Mouse (Mus musculus): Measurements from ENCODE around the gene Pde6b.
A peak's percentile ranks its signal among the peaks of the same experiment; 100 is the strongest.

The Pde6b gene

DNA sequence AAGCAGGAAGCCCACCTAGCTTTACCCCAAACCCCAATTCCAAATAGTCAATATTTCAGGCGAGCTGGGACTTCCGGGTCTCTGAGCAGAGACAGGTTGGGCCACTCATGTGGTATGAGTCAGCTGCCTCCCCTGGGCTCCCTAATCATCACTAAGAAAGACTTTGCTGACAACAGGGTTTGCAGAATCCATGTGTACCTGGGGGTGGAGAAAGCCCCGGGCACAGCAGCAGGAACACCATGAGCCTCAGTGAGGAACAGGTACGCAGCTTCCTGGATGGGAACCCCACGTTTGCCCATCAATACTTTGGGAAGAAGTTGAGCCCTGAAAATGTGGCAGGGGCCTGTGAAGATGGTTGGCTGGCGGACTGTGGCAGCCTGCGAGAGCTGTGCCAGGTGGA lies at the start of gene Pde6b:
Gene Pde6b (plus strand): TSS at position 191 of the 400 bp plus-strand sequence.
- no peak for DNase-seq (ENCODE audit: extremely low read depth, insufficient read length, low spot score)

DNA sequence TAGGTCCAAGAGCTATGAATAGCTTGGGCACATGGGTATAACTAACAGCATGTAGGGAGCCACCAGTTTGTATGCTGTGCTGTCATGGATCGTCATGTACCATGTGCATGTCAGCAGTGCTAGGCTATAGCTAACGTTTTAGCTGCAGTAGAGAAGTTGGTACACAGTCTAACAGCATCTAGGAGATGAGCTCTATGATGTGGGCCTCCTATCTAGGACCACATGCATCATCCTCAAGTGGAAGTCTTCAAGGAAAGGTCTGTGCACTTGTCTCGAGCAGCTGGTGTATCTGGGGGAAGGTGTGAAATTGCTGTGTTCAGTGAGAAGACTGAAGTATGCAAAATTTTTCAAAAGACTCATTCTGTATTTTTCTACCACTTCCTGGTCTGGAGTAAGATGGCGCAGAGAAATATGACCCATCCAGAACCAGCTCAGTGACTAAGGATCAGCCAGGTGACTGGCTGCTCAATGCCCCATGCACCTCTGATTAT lies 44.5 kb upstream of the Pde6b start:
- no peak for DNase-seq (ENCODE audit: extremely low read depth, insufficient read length, low spot score)

DNA sequence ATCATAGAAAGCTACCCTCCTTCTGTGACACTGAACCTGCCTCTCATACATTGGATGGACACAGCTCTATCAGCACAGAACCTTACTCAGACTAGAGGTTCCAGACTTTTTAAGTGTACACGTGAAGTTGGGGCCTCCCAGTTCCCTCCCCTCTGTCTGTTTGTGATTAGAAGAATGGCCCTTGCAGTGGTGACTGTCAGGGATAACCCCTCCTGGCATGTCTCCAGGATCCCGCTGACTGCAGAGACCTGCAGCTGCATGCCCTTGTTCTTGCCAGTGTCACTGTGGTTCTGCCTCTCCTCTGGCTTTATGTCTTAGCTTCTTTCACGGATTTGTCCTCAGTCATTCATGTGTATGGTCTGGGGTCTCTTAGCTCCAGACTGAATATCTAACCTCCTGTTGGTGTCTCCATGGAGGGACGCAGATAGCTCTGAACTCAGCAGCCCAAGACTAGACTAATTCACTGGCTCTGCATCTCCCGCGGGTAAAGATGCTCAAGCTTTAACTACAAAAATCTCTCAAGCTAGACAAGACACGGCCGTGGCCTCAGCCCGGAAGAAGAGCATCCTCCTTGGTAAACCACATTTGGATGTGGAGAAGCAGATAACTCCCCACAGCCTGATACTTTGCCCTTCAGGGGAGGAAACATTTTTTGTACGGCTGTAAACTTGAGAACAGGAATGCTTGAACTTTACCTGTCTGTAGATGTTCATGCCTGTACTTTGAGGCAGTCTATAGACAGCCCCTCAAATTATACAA lies 42.7 kb upstream of the Pde6b start:
- no peak for DNase-seq (ENCODE audit: extremely low read depth, insufficient read length, low spot score)

DNA sequence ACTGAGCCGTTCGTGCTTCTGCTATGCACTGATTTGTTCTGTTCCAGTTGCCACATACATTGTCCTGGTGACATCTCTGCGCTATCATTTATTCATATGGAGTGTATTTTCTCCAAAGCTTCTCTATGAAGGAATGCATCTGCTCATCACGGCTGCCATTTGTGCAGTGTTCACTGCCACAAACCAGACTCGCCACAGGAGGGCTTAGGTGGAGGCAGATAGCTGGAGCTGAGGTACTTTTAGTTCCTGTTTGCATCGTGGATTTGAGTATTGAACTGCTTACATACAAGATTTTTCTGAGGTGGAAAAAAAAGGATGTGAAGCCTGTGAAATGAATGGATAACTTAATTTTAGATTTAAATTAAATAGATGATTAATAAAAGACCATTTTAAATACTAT lies 40.3 kb upstream of the Pde6b start:
- DNase-seq (ENCODE audit: extremely low read depth, insufficient read length, low spot score), result no peak

DNA sequence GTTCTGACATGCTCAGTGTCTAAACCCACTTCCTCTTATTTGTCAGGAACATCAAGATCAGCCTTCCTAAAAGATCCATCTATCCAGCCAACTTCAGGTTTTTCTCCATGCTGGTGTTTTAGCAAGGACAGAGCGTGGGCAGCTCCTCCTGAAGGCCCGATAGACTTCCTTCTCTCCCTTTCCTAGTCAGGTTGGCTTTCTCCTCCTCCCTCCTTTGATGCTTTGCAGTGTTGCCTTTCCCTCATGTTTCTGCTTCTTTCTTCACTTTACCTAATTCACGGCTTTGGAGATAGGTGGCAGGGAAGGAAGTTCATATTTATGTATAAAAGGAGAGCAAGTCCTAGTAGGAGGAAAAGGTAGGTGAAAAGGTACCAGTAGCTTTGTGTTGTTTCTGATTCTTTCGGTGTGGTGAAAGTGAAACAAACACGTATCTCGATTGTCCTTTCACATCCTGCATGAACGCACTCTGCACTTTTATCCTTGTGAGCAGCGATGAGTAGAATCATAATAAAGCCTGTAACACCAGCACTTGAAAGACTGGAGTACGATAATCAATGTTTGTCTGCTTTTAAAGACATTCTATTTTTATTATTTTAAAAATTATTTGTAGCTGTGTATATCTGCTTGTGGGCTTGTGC lies 38.6 kb upstream of the Pde6b start:
- no peak for DNase-seq (ENCODE audit: extremely low read depth, insufficient read length, low spot score)

DNA sequence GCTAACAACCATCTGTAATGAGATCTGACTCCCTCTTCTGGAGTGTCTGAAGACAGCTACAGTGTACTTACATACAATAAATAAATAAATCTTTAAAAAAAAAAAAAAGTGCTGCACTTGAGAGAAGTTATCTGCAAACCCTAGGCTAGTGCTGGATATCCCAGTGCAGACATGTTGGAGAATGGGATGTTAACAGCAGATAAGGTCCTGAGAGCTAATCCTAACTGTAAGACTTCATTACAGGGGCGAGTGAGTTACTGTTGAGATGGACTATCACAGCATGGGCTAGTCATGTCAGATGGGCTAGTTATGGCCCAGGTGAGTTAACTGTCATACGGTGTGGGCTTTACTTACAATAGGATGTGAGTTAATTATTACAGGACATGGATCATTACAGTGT lies 34.1 kb upstream of the Pde6b start:
- DNase-seq (ENCODE audit: extremely low read depth, insufficient read length, low spot score), result no peak

DNA sequence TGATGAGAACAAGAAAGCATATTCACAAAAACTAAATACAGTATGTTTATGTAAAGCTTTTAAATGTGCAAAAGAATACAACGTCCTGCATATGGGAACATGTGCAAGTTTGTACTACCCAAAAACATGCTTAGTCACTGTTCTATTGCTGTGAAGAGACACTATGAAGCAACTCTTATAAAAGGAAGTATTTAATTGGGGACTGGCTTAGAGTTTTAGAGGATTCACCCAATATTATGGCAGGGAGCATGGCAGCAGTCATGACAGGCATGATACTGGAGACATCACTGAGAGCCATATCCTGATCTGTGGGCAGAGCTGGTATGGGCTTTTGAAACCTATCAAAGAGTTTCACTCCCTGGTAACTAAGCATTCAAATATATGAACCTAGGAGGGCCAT lies 30.3 kb upstream of the Pde6b start:
- no peak for DNase-seq (ENCODE audit: extremely low read depth, insufficient read length, low spot score)

DNA sequence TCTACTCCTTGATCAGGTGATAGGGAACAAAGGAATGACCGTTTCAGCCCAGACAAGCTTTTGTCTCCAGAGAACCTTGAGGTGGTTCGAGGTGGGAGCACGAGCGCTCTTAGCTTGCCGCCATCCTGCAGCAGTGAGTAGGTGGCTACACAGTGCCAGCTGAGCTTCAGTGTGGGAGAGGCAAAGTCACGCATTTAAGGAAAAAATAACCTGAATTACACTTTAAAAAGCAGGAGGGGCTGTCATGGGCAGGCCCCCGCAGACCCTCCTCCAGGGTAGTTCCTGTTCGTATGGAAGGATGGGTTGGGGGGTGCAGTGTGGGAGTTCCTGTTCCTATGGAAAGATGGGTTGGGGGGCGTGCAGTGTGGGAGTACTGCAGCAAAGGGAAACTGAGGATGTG lies 28.7 kb upstream of the Pde6b start:
- DNase-seq (ENCODE audit: extremely low read depth, insufficient read length, low spot score), result no peak

DNA sequence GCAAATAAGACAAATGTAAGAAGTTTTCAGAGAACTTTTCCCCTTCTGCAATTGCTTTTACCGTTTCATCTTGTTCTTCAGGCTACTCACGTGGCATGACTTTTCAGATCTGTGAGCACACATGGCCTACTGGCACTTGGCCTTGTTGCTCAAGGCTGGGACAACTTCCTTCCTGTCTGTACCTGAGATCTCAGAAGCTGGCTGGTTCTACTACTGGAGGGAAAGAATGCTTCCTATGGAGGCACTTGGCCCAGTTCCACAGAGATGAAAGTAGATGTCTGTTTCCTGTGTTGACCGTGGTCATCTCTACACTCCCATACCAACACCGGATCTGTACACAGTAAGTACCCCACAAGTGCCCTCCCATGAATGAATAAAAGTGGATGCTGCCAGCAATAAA lies 28.0 kb upstream of the Pde6b start:
- DNase-seq (ENCODE audit: extremely low read depth, insufficient read length, low spot score), result no peak

DNA sequence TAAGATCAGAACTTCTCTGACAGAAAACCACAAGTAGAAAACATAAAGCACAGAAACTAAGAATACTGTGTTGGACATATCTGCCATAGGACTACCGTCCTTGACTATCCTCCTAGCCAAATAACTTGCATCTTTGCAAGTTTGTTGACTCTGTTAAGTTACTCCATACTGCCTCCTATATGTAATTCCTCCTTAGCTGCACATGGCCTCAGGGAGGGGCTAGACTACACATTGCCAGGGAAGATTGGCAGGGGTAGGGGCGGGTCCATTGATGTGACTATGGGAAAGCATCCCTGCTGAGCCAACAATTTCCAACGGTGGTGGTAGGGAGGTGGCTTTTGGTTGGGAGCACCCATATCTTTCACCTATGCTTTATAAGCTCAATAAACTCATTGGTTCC lies 25.9 kb upstream of the Pde6b start:
- no peak for DNase-seq (ENCODE audit: extremely low read depth, insufficient read length, low spot score)

DNA sequence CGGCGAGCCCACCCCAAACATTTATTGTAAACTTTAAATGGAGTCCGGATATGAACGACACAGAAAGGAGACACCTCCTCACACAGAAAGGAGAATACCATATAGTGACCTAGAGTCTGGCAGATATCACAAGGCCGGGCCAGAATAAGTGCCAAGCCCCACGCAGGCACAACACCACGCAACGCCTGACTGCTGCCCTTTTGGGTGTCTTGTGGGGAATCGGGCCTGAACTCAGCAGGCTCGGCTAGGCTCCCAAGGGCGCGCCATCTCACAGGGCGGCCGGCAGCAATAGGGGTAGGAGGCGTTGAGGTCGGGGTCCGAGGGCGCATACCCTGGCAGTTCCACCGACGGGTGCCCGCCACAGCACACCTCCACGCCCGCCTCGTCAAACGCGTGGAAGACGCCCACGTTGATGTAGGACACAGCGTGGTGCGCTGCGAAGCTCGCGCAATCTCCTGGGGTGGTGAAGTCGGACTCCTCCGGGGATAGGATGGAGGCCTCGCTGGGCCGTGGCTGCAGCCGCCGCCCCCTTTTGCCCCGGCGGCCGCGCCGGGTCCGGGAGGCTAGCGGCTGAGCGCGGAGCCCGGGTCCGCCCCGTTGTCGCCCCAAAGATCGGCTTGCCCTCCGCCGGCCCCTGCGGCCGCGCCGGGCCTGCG lies 21.7 kb upstream of the Pde6b start:
- DNase-seq (ENCODE audit: extremely low read depth, insufficient read length, low spot score), result no peak

DNA sequence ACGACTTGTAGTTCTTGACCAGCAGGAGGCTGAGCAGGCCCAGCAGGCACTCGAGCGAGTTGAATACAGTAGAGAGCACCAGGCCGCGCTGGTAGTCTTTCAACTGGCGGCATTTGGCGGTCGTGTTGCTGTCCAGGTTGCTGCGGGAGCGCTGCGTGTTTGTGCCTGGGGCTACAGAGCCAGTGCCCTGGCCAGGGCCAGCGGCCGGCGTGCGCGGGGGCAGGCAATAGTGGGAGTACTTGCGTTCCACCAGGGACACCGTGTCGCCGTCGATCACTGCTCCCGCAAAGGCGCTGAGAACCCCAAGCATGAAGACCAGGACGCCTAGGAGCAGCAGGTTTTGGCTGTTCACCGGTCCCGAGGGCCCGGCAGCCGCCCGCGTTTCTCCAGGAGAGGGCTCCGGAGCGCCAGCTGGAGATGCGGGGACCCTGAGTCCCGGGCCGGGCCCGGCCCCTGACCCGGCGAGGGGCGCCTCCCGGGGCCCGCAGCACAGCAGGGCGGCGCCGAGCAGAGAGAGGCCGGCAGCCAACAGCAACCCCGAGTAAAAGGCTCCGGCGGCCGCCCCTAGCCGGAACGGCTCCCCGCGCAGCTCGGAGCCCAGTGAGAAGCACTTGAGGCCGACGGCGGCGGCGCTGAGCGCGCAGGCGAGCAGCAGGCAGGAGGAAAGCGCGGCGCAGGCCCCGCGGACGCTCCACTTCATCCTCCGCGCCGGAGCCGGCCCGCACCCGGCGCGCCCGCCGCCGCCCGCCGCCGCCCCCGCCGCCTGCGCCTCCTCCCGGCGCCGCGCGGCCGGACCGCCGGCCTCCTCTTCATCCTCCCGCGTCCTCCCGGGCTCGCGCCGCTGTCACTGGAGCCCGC lies 21.0 kb upstream of the Pde6b start:
- DNase-seq (ENCODE audit: extremely low read depth, insufficient read length, low spot score), result no peak

DNA sequence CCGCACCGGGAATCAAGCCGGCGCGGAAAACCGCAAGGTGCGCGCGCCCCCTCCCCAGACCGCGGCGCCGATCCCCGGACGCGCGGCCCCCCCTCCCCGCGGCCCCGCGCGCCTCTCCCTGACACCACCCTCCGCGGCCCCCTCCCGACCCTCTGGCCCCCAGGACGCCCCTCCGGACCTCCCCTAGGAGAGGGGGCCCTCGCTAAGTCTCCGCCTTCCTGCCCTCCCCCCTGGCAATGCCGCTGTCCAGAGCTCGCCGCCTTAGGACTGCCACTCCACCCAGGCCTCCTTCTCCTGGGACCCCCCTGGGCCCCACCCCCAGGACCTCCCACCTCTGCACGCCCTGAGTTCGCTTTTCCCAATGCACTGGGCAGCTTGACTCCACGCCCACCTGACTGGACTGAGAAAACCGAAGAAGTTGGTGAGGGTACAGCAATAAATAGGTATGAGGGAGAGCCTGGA lies 20.3 kb upstream of the Pde6b start, which contains the start of gene Gm42517:
Gene Gm42517 (minus strand): TSS at position 52 of the 462 bp plus-strand sequence.
- no peak for DNase-seq (ENCODE audit: extremely low read depth, insufficient read length, low spot score)

DNA sequence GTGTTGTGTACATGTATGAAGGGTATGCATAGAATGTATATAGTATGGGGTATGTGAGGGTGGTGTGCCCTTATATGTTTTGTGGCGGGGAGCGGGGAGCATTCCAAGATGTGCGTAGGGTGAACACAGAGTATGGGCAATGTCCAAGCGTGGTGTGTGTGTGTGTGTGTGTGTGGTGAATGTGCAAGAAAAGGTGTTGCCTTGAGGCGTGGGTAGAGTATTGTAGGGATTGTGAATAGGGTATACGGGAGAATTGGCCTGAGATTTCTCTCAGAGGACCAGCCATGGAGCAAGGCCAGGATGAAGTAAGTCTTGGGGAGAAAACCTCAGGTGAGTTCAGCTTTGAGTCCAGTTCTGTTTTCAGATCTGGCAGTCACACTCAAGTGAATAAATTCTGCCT lies 19.7 kb upstream of the Pde6b start:
- no peak for DNase-seq (ENCODE audit: extremely low read depth, insufficient read length, low spot score)

DNA sequence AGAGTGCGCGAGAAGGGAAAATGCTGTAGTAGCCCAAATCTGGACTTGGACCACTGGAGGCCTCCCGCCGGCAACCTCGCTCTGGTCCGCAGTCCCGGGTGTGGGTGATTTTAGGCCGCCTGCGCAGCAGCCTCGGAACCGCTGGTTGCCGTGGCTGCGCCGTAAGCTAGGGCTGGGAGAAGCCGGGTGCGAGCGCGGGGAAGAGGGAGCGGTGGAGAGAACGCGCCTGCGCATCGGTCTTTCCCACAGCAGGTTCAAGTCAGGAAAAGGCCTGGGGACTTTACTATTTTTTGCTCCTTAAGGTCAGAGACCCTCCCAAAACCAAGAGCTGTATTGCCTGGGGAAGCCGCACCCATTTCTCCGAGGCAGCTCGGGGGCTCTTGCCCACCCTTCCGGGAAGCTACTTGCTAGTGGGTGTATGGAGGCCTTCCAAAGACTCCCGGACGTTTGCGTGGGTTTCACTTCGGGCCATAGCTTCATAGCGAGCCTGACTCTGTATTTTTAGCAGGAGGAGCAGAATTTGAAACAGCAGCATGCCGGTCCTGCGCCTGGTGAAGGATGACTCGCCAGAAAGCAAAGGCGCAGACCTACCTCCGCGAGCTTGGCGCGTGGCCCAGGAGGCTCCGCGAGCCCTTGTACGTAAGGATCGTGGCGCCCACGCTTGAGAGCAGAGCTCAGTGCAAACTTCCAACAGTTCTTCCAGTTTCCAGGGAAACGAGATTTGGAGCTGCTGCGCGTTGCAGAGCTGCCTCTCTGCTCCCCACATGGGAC lies 19.2 kb upstream of the Pde6b start:
- no peak for DNase-seq (ENCODE audit: extremely low read depth, insufficient read length, low spot score)

DNA sequence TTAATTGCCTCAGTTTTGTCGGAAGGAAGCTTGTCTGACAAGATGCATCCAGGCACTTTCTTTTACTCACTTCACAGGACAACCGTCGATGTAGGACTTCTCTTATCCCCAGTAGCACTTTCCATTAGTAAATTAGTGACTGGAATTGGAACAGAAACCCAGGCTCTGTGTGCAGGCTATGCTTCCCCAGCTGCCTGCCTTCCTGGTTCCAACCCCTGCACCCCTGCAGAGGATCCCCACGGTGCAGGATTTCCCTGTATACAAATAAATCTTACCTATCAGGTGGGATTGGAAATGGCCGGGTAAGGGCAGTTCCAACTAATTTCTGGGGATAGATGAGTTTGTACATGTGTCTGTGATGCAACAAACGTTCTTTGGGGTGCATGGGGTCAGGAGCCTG lies 18.2 kb upstream of the Pde6b start:
- no peak for DNase-seq (ENCODE audit: extremely low read depth, insufficient read length, low spot score)

DNA sequence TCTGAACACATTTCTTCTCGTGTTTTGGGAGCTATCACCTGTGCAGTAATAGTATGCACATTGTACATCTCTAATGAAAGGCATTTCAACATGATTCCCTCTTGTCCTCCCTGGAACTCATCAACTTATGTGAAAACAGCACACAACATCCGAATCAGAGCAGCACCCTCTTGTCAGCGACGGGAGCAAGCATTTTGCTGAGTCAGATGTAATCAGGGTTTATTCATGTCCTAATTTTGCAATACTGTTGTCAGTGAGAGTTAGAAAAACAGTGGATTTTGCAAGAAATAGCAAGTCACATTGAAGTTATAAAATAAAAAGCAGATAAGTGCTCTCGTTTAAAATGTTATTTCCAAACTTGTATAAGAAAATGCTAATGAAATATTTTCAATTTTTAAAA lies 14.1 kb upstream of the Pde6b start:
- no peak for DNase-seq (ENCODE audit: extremely low read depth, insufficient read length, low spot score)

DNA sequence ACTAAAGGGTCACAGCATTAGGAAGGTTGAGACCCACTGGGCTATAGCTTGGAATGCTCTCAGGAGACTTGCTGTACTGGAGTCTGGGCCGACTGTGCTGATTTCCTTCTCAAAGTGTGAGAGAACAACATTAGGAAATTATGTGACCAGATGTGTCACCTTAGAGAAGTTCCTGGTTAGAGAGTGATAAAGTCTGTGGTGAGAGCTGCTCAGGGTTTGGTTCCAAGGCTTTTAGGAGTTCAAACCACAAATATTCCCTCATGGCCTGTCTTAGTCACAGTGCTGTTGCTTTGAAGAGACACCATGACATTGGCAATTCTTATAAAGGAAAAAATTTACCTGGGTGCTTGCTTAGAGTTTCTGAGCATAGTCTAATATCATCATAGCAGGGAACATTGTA lies 12.1 kb upstream of the Pde6b start:
- DNase-seq (ENCODE audit: extremely low read depth, insufficient read length, low spot score), result peak; percentile 42

DNA sequence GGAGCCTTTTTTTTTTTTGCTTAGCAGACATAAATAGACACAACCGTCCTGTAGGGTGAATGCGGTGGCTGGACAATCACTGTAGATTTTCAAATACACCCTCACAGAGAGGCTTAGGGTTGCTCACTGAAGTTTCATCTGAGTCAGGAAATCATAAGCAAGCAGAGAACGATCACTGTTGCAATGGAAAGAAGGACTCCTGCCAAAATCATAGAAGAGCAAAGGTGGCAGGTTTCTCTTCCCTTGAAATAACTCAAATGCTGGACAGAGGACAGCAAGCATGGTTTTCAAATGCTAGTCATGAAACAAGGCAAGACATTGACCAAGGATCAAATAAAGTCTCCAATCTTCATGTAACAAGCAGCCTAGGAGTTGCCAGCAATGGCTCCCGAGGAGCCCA lies 9.8 kb upstream of the Pde6b start:
- DNase-seq (ENCODE audit: extremely low read depth, insufficient read length, low spot score), result no peak

DNA sequence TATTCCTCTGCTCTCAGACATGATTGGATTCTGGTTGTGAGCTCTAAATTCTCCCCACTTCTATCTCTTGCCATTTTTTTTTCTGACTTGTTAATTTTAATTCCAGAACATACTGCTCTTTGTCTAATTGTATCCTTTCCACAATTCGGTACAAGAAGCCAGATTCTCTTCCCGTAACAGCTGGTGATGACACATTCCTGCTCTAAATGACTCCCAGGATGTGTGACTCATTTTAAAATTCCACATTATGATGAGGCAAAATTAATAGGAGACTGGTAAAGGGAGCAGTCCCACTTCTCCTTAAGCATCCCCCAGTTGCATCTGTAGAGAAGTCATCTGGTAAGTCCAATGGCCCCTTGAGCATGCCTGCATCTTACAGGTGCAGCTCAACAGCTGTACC lies 2.6 kb upstream of the Pde6b start:
- peak; percentile 35 for DNase-seq (ENCODE audit: extremely low read depth, insufficient read length, low spot score)
